Mouse (Mus musculus): Measurements from ENCODE around the gene Art3. TPM values are rescaled to one million over a fixed set of nuclear protein-coding genes. Genes with fewer than 3 reads are reported as not detected.
A peak's percentile ranks its signal among the peaks of the same experiment; 100 is the strongest.
"Not testable (repeated sequence)": the region's sequence is repeated elsewhere in the genome, so short reads cannot be mapped to it uniquely, and the experiment has no call there.

The Art3 gene
- polyA plus RNA-seq, 1 experiment = not detected

DNA sequence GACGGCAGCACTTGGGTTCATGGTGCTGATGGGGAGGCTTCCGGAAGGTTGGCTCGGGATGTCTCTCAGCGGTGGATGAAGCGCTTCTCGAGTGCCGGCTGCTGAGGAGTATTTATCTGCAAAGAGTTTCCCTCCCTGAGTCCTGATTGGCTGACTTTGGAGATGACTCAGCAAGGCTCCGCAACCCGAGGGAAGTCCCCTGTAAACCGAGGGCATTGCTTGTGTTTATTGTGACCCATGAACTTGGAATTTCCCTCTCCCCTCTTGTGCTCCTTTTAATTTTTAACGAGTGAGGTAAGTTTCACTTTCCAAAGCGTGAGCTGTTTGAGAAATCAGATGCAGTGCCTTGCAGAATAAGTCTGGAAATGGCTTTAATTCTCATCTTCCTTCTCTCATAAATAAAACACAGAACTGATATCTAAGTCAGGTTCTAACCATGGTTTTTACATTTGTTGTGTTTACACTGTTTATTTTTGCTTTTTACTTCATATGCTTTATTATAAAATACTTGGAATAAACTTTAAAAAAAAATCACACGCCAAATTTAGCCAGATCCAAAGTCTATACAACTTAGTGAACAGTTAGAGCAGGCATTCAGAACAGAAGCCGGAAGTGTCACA is 17.3 kb downstream of the Art3 start, which contains the start of gene Cxcl10:
Gene Cxcl10, minus strand, starts transcription at position 96 of the 620 bp plus-strand sequence.
- TF ChIP-seq CTCF (IDR thresholded peaks at IDR 0.05; ENCODE audit: control insufficient read depth, insufficient read depth, low read length) (no peak), POLR2A (IDR thresholded peaks at IDR 0.05; ENCODE audit: borderline replicate concordance, control insufficient read depth, low read depth, low read length) (no peak)
- Histone ChIP-seq H3K4me1 (ENCODE audit: control insufficient read depth, insufficient read depth, low read length) (peaks cover 10% of the 10 kb centered on the region), H3K4me3 (replicated peaks; ENCODE audit: control insufficient read depth, low read depth, low read length) (peak within 1 kb of the TSS; percentile 44), H3K27ac (ENCODE audit: control insufficient read depth, insufficient read depth, low read depth, low read length, poor library complexity) (no peak within 1 kb of the TSS)
- 9% methylated on average over 14 of the region's 14 CpGs for WGBS

DNA sequence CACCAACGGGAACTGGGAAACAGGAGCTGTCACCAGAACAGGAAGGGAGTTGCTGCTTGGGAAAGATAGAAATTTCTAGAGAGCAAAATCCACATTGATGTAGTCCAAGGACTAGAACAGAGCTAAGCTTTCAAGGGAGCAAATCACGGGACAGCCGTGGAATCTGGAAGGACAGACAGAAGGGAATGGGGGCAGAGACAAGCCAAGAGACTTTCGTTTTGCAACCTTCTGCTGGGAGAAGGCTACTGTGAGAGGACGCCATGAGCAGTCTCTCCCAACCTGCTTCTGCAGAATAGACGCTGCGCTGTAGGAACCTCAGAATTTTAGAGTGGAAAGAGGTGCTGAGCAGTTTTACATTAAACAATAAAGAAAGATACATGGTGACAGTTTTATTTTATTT is 18.1 kb downstream of the Art3 start:
- no peak for TF ChIP-seq POLR2A (IDR thresholded peaks at IDR 0.05; ENCODE audit: borderline replicate concordance, control insufficient read depth, low read depth, low read length)
- H3K27ac ChIP-seq (ENCODE audit: control insufficient read depth, insufficient read depth, low read depth, low read length, poor library complexity) = no peak overlapping the region
- 78% methylated on average over 7 of the region's 7 CpGs for WGBS
- H3K4me1 ChIP-seq (ENCODE audit: control insufficient read depth, insufficient read depth, low read length) = peaks cover 10% of the 10 kb centered on the region
- no peak overlapping the region for H3K4me3 ChIP-seq (replicated peaks; ENCODE audit: control insufficient read depth, low read depth, low read length)

DNA sequence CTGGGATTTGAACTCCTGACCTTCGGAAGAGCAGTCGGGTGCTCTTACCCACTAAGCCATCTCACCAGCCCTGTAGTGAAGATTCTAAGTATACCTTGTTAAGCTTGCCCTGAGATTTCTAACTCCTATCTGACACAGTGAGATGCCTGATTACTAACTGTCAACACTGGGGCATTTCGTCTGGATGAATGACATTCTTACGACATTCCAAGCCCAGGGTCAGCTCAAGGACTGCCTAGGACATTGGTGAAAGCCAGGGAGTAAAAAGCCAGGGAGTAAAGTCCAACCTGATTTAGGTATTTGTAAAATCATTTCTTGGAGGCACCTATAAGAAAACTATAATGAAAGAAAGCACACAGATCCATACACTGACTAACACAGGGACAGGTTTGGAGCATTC is 21.1 kb downstream of the Art3 start:
- 58% methylated on average over 4 of the region's 4 CpGs for WGBS
- H3K4me1 ChIP-seq (ENCODE audit: control insufficient read depth, insufficient read depth, low read length); H3K4me3 ChIP-seq (replicated peaks; ENCODE audit: control insufficient read depth, low read depth, low read length); H3K27ac ChIP-seq (ENCODE audit: control insufficient read depth, insufficient read depth, low read depth, low read length, poor library complexity): not testable (repeated sequence)

DNA sequence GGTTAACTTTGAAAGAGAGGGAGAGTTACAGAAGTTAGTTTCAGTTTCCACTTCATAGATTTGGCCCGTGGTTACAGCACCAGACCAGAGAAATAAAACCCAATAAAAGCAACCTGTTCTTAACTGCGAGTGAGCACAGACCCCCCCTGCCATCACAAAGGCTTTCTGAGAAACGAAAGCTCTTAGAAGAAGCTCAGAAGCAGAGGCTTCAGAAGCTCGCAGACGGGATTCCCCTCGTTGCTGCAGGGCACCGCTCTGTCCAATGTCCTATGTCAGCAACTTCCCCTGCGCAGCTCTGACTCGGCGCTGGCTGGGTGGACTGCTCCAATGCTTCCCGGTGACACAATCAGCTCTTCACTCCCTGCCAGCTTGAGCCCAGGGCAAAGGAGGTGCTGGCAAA is 21.9 kb downstream of the Art3 start:
- under 1% methylated on average over 11 of the region's 11 CpGs for WGBS
- Histone ChIP-seq H3K4me3 (replicated peaks; ENCODE audit: control insufficient read depth, low read depth, low read length) (peak overlapping the region; percentile 60), H3K27ac (ENCODE audit: control insufficient read depth, insufficient read depth, low read depth, low read length, poor library complexity) (peak overlapping the region; percentile 71), H3K4me1 (ENCODE audit: control insufficient read depth, insufficient read depth, low read length) (peaks cover 8% of the 10 kb centered on the region)
- TF ChIP-seq CTCF (IDR thresholded peaks at IDR 0.05; ENCODE audit: control insufficient read depth, insufficient read depth, low read length) (no peak), POLR2A (IDR thresholded peaks at IDR 0.05; ENCODE audit: borderline replicate concordance, control insufficient read depth, low read depth, low read length) (0 out of 2 replicates have a peak, but pooled peaks have one; percentile 36)

DNA sequence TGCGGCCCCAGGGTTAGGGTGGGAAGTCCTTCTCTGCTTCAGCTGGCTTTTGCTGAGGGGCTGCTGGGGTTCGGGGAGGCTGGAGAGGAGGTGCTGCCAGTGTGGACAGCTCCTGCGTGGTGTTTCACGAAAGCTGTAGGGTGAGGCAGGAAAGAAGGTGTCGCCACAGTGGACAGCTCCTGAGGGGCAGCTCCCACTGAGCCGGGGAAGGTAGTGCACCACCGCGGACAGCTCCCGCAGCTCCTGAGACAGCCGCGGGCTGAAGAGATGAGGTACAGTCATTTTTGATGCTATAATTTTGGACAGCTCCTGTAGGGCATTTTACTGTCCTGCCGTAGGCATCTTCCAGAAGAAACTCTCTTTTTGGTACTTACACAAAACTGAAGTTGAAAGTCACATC is 26.4 kb downstream of the Art3 start:
- no peak for TF ChIP-seq POLR2A (IDR thresholded peaks at IDR 0.05; ENCODE audit: borderline replicate concordance, control insufficient read depth, low read depth, low read length)
- no peak for TF ChIP-seq CTCF (IDR thresholded peaks at IDR 0.05; ENCODE audit: control insufficient read depth, insufficient read depth, low read length)
- Histone ChIP-seq H3K4me3 (replicated peaks; ENCODE audit: control insufficient read depth, low read depth, low read length) (no peak overlapping the region), H3K27ac (ENCODE audit: control insufficient read depth, insufficient read depth, low read depth, low read length, poor library complexity) (no peak overlapping the region), H3K4me1 (ENCODE audit: control insufficient read depth, insufficient read depth, low read length) (peaks cover under 1% of the 10 kb centered on the region)
- WGBS = 36% methylated on average over 12 of the region's 12 CpGs

DNA sequence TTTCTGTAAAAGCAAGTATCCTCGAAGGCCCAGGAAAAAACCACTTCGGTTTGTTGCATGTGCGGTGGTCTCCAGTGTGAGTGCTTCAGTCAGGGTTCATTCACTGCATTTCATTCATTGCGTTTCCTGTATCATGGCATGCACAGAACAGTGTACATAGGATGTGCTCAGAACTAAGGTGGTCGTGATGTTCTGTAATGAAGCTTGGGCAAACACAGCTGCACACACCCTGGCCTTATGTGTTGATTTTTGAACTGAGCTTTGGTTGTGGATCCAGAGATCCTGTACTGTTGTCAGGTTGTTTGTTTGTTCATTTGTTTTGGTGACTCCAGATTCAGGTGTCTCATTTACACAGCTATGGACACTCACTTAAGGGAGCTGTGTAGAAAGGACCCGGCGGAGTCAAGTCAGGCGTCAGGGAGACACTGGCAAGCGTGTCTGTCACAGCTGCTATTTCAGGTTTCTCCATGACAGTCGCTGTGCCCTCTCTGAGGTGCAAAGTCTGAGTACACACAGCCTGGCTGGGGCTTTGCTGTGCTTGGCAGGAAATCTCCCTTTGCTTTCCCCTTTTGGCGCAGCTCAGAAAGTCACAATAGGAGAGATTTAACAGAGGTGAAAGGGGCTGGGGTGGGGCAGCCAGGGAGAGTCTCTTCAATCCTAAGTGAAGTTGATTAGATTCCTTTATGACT is 27.3 kb downstream of the Art3 start:
- Histone ChIP-seq H3K4me3 (replicated peaks; ENCODE audit: control insufficient read depth, low read depth, low read length) (no peak overlapping the region), H3K4me1 (ENCODE audit: control insufficient read depth, insufficient read depth, low read length) (no peaks in the 10 kb centered on the region), H3K27ac (ENCODE audit: control insufficient read depth, insufficient read depth, low read depth, low read length, poor library complexity) (no peak overlapping the region)
- TF ChIP-seq POLR2A (IDR thresholded peaks at IDR 0.05; ENCODE audit: borderline replicate concordance, control insufficient read depth, low read depth, low read length) (no peak), CTCF (IDR thresholded peaks at IDR 0.05; ENCODE audit: control insufficient read depth, insufficient read depth, low read length) (no peak)
- 85% methylated on average over 11 of the region's 11 CpGs for WGBS

DNA sequence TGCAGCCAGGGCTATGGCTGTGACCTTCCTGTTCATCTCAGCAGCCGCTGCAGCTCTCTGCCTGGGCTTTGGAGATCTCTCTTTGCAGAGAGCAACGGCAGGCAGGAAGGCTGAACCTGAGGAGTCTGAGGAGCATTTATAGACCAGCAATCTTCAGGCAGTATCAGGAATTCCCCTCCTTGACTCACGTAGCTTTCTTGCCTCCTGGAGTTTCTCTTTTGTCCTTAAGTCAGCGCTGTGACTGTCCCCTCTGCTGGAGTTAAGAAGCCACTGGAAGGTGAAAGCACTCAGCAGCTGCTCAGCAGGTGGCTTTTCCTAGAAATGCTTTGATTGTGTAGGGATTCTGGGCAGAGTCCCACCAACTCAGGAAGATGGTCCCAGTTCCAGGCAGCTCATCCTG is 31.6 kb downstream of the Art3 start:
- 29% methylated on average over 4 of the region's 4 CpGs for WGBS
- no peak overlapping the region for H3K27ac ChIP-seq (ENCODE audit: control insufficient read depth, insufficient read depth, low read depth, low read length, poor library complexity)
- H3K4me3 ChIP-seq (replicated peaks; ENCODE audit: control insufficient read depth, low read depth, low read length) = no peak overlapping the region
- no peak for TF ChIP-seq POLR2A (IDR thresholded peaks at IDR 0.05; ENCODE audit: borderline replicate concordance, control insufficient read depth, low read depth, low read length)
- TF ChIP-seq CTCF (IDR thresholded peaks at IDR 0.05; ENCODE audit: control insufficient read depth, insufficient read depth, low read length) = no peak
- H3K4me1 ChIP-seq (ENCODE audit: control insufficient read depth, insufficient read depth, low read length) = peaks cover 4% of the 10 kb centered on the region

DNA sequence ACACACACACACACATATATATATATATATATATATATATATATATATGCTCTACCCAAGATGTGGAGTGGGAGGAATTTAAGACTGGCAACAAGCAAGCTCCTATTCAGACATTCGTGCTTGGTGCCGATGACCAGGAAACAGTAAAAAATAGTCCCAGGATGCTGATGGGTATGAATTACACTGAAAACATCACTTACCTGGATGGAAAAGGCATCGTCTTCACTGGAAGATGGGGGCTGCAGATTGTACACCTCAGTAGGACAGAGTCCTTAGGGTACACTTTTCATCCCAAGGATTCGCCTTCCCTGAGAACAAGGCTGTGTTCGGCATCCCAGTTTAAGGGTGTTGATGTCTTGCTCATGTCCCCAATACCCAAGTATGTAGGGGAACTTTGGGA is 32.4 kb downstream of the Art3 start:
- 86% methylated on average over 5 of the region's 5 CpGs for WGBS
- H3K4me1 ChIP-seq (ENCODE audit: control insufficient read depth, insufficient read depth, low read length) = peaks cover 4% of the 10 kb centered on the region
- no peak overlapping the region for H3K27ac ChIP-seq (ENCODE audit: control insufficient read depth, insufficient read depth, low read depth, low read length, poor library complexity)
- no peak for TF ChIP-seq CTCF (IDR thresholded peaks at IDR 0.05; ENCODE audit: control insufficient read depth, insufficient read depth, low read length)
- TF ChIP-seq POLR2A (IDR thresholded peaks at IDR 0.05; ENCODE audit: borderline replicate concordance, control insufficient read depth, low read depth, low read length) = no peak
- H3K4me3 ChIP-seq (replicated peaks; ENCODE audit: control insufficient read depth, low read depth, low read length) = no peak overlapping the region
